Mouse (Mus musculus) right cerebral cortex, postnatal 25 days (tissue): ENCODE data around the gene March1.
"Not testable (repeated sequence)": the region's sequence is repeated elsewhere in the genome, so short reads cannot be mapped to it uniquely, and the experiment has no call there.

Source experiments
- DNase-seq: peaks from one replicate; pipeline ENCODE4 v3.0.0; 2022

The March1 gene

DNA sequence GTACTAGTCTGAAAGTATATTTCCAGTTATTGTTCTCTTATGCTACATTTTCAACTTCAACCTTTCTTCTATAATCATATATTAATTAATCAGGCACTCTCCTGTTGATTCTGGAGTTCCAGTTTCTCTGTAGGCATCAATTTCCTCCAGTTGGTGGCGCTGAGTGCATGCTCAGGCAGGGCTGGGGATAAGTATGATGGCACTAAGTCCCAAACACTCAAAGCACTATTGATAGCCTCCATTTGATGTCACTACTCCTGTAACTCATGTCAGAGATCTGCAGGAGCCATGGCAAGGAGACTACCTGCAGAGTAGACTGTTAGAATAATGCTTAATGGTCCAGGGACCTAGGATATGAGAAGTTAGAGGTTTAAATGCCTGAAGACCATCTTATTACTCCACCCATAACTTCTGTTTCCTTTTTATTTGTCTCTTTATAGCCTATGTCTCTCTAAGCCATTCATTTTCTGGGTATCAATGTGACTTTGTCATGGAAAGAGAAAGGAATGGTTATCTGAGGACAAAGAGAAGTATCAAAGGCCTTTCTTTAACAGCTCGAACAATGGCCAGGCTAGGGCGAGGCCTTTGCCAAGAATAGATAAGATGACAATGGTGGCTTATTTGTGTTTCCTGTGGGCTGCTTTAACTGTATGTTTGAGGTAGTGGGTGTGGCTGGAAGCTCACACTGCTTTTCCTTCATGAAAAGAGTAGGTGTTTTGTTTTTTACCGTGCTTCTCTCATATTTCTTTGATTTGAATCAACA, 705.5 kb downstream of the March1 start:
- no peak for DNase-seq

DNA sequence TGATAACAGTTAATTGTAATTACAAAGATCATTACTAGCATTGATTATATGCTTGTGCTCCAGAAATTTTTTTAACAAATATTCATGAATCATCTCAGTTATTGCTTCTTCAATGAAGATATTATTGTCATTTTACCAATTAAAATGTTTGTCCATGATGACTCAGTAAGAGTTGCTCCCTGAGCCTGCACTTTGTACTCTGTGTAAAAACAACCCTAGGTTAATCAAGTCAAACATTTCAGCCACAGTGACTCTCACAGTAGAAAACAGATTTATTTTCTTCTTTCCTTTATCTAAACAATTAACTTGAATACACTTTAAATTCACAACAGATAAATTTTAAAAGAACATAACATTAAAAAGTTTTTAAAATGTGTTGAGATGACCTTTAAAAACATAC, 708.7 kb downstream of the March1 start:
- no peak for DNase-seq

DNA sequence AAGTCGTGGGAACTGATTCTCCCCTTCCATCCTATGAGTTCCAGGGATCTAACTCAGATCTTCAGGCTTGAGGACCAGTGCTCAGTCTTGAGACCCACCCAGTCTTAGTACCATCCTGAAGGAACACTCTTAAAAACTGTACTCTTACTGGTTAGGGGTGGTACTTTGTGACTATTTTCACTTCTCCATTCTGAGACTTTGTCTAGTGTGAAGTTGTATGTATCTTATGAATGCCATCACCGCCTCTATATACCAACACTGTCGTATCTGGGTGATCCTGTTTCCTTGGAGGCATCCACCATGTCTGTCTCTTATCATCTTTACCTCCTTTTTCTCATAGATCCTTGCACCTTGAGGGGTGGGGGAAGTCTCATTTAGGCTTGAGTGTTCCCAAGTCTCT, 714.5 kb downstream of the March1 start:
- no peak for DNase-seq

DNA sequence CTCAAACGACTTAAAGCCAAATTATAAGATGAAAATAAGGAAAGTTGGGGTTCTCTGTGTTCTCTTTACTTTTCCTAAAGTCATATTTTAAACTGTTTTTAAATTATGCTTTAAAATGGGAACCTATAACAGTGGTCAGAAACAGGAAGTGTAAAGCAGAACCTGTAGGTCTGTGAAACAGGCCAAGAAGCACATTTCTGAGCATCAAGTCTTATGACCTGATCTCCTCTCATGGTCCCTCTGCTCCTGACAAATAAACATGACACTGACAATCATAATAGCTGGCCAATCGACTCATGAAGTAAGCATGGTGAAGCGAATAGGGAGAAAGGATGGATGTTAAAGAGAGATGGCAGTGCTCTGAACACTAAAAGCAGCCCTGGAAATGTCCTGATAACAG, 716.6 kb downstream of the March1 start:
- DNase-seq = no peak

DNA sequence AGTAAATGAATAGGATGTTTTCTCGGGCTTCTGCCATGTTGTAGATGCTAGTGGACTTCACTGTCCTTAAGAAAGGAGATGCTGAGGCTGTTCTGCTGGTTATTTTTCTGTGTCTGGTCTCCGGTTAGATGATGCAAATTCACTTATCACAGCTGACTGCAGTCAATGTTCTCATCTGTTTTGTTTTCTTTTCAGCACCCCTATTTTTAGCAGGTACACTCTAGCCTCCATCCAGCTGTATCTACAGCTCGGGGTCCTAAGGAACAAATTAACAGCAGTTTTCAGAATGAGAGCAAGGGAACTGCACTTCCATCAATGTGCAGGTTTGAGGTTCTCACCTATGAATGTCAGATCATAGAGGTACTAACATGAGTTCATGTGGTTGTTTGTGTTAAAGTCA, 721.9 kb downstream of the March1 start:
- DNase-seq = no peak

DNA sequence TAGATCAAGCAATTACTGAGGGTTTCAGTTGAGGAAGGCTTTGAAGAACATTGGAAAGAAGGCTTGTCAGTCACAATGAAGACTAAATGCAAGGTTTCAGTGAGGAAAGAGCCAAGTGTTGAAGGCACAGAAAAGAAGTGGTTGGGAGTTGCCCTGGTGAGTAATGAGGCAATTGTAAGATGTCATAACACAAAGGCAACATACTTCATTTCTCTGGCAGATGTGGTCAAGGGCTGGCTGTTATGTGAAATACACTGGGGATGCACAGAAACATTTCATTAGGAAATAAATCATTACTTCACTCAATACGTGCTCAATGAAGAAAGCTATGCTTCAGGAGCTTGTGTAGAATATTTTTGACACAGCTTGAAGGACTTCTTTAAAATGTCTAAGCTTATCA, 725.2 kb downstream of the March1 start:
- DNase-seq = no peak

DNA sequence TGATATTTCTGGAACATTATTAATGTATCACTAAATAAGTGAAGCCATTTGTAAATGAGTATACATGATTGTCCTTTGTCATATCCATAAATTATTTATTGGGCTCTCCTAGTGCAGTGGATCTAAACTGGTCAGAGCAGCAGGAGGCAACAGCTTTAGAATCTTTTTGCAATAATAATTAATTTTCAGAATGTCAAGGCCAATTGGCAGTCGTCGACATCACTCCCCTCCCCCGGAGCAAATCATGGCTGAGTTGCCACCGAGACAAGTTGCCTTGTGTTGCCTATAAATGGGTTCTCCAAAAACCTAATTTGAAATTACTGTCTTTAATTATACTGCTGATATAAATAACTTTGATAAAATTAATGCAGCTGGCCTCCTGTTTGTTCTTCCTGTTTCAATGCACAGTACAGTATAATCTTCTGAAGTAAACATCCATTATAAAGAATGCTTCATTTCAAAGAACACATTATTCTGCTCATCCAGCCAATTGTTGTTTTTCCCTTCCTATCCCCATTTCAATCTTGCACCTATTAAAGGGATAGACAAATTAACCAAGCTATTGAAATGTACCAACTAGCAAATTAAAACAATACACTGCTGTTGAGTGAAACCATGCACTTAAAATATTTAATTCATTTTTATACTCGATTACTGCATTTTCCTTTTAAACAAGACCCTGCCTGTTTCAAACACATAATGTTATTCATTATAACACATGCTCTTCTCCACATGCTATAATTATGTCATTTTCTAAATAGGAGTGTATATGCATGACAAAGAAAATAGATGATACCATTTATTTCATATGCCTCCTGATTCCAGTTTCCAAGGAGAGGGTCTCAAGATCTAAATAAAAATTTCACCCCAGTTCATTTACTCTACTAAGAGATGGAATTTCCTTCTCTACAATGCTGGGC, 745.4 kb downstream of the March1 start:
- DNase-seq = no peak

DNA sequence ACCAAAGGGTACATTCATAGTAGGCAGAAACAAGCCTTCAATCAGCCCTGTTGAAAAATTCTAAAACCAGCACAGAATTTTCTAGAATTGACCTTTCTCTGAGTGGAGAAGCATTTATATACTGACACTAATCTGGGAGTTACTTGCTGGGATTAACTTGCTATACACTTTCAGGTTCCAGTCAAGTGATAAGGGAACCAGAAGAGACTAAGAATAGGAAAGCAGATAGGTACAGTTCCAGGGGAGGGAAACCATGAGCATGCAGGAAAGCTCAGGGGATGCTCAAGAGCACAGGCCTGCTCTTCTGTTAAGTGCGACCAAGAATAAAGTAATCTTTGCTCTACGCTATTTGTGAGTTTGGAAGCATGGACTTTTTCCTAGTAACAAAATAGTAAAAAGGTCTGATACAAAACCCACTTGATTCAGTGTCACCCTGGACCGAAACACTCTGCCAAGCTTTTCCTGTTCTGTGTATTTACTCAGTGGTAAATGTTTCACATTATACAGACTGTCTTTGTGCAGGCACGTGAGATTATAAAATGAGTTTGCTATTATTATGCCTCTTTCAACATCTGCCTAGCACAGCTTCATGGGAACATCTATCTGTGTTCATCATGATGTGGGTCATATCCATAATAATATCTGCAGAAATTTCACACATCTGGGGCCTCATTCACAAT, 766.1 kb downstream of the March1 start:
- no peak for DNase-seq

DNA sequence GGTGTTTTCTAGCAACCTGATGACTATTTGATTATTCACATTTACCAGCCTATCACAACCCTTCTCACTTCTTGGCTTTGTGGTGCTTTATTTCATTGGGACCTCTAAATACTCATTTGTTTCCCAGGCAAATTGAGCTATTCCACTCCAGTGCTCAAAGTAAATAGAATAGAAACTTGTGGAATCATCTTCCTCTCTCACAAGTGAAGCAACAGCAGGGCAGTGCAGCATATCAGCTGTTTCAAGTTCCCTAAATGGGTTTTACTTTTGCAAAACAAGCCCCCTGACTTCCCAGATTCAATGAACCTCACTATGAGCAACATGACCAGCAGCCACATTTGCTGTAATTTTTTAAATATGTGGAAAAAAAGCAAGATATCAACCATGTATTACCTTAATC, 768.3 kb downstream of the March1 start:
- DNase-seq = no peak

DNA sequence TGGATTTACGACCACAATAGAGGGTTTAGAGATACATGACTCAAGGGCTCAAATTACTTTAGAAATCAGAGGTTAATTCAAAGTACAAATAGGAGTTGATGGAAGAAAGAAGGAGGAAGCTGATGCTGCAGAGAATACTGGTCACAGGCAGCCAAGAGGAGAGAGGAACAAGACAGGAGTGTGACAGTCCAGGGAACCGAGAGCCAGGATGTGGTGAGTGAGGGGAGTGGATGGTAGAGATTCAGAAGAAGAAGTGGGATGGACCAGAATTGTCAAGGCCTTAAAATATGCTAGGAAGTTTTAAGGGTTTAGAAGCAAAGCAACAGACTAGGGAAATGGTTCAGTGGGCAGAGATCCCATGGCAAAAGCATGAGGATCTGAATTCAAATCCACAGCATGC, 771.0 kb downstream of the March1 start:
- no peak for DNase-seq

DNA sequence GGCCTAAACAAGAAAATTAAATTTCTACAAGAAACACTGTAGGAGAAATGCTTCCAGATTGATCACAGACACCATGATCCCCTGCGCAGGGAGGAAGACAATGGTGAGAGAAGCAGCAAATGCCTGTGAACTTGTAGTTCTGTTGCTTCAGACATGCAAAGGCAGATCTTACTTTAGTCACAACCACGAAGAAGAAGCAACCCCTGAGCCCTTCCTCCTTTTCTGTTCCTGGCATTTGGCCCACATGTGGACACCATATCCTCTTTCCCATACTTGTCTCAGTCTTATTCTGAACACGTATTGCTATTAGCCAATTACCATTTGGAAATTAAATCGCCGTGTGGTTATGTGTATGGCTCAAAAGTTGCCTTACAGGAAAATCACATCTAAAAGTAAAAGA, 773.9 kb downstream of the March1 start:
- no peak for DNase-seq

DNA sequence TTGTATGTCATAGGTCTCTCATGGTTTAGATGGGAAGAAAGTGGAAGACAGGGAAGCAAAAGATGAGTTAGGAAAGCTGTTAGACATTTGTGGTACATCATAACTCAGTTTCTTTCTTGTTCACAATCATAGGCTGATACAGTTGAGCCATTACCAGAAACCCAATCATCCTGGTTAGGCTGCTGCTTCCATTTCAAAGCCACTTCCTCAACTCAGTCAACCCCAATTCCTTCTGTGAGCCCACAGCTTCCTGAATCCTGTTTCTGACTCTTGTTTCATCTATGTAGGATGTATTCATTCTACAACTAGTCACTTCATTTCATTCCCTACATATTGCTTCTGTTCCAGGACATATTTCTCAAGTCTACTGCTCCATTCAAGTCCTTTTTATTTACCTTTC, 775.2 kb downstream of the March1 start:
- DNase-seq = no peak

DNA sequence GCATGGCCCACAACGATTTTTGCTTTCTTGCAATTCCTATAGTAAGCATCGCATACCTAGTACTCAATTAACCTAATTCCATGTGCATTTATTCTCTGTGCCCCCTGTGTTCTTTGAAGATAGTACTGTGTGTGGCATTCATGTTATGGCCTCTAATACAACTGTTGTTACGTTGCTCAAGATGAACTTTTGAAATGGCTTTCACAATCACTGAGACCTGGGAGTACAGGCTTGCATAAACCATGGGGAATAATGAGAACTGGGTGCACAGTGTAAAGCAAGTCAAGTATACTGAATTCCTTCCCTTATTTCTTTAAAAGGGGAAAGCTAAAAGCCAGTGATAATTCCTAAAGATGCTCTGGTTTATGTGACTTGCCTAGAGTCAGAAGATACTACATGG, 776.4 kb downstream of the March1 start:
- no peak for DNase-seq

DNA sequence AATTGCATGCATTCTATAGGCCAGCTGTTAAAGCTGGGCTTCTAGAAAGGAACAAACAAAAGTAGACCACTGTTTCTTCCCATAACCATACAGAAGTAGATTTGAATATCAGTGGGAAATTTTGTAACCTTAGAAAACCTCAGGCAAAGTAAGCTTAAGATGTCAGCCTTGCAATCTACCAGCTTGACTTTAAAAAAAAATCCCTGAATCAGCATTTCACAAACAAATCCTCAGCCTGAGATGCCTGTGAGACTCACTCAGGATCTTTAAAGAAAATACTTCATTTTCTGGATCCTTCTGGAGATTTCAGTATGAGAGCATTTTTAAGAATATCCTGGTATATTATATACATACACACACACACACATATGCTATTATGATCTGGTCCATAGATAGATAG, 780.1 kb downstream of the March1 start:
- no peak for DNase-seq

DNA sequence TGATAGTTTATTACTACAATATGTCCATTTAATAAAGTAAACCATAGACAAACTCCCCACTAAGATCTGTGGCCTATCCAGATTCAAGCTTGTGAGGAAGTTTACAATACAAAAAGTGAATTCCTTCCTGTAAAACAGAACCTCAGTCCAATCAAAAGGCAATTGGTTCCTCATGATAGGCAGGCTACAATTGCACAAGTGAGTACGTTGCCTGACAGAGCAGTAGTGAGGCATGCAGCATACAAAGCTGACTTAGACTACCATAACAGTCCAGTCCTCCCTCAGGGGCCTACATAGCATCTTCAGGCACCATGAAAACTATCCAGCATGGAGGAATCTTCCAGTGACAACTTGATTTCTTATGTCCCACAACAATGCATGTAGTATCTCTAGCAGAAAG, 782.4 kb downstream of the March1 start:
- no peak for DNase-seq

DNA sequence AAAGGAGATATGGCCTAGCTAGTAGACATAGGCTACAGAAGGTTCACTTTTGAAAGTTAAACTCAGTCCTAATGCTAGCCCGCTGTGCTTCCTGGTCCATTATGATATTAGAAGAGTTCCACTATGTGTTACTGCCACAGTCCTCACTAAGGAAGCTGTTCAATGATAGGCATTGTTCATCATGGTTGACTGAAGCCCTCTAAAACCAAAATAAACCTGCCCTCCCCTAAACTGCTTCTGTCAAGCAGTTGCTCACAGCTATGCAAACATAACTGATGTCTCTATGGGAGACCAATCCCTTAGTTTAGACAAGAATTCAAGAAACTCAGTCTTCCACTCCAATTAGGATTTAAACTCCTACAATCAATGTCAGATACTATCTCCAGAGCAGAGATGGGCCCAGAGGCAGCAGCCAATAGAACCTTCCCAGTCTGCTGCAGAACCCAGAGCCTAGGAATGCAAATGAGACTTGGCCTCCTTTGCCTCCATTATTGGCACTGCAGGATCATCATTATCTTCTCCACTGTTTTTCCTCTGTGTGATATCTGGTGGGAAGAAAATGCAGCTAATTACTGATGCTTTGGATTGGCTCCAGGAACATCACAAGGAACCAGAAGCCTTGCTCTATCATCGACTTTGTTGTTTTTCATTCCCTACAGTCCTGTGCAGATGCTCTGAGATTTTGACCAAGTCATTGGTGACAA, 787.2 kb downstream of the March1 start:
- no peak for DNase-seq

DNA sequence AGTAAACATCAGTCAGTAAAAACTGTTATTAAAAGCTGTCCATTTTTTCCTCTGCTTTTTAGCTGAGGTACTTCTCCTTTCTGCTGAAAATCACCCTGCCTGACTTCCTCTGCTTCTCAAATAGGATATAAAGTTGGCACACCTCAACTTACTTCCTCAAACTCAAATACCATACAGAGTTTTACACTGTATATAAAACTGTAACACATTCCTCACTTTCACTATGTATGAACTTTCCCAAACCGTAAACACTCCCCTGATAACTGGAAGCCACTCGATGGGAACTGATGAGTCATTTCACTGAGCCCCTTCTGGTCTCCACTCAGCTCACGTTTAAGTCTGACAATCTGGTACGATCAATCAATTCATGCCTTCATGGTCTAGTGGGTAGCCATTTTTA, 788.1 kb downstream of the March1 start:
- not testable (repeated sequence) for DNase-seq

DNA sequence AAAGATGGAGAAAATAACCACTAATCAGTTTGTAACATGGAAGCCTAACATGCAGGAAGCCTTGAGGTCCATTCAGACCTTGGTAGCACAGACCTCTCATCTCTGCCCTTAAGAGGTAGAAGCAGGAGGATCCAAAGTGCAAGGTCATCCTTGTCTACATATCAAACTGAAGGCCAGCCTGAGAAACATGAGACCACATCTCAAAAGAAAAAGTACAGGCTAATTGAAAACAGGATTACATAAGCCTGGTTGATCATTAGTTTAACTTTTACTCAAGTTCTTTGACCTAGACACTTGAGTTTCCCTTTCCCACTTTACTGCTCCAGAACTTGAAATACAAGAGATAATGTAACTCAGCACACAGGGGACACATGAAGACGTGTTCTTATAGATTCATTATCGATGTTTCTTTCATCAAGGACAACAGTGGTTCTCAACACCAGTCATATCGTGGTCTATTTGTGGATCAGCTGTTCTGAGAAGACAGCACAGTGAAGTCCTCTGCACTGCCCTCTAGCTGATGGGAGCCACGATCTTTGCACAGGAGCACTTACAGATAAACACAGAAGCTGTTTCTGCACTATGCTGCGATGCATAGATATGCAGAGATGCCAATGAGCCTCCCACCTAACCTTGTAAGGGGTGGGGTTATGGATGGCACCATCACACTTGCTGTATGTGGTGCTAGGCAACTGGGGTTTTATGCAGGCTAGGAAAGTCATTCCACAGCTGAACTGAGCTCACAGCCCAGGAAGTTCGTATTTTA, 789.1 kb downstream of the March1 start:
- no peak for DNase-seq

DNA sequence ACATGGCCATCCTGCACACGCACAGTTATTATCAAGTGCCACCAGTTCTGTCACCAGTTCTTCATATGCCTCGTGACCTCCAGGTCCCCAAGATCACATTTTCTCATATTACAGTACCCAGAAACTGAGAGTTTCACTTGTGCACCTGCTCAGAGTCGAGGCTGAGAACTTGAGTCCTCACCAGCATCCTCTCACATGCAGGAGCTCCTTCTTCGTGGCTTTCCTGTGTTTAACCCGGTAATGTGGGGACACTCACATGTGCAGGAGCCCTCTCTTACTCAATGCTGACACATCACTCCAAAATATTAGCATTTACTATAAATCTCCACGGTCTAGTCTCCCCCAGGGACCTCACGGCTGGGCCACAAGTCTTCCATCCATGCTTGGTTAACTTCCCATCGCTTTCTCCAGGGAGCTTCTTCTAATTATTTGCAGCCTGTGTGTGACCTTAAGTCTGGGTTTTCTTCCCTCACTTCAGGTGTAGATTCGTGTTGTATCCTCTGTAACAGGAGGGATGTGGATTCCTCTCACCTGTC, 792.4 kb downstream of the March1 start:
- DNase-seq = no peak

DNA sequence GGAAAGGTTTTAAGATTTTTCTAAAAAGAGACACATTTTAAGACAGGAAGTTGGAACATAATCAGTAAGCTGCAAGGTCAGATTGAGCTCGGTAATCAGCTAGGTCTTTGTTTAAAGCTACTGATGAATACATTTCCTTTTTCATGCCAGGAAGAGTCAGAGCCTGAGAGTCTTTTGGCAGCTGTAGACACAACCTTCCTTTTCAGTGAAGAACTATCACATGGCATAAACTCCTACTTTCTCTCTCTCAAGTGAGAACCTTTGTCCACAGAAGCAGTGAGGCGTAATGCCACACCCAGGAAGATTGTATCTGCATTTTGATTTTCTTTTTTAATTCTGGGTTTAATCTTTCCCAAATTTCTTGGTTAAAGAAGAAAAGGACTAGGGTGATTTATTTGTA, 795.4 kb downstream of the March1 start:
- no peak for DNase-seq

DNA sequence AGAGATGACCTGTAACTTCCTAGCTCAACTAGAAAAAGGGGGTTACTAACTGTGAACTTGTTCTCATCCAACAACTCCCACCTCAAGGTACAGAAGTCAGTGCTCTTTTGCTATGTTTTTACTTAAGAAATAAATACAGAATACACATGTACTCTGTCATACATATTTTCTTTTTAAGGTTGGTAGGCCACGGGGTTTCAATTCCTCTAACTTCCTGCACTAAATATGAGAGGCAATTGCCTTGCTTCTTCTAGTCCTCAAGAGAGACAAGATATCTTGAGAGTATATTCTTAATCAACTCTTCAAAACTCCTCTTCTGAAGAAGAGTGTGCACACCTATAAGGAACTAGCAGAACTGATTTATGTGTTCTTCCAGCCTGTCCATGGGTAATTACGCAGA, 797.5 kb downstream of the March1 start:
- DNase-seq = no peak

DNA sequence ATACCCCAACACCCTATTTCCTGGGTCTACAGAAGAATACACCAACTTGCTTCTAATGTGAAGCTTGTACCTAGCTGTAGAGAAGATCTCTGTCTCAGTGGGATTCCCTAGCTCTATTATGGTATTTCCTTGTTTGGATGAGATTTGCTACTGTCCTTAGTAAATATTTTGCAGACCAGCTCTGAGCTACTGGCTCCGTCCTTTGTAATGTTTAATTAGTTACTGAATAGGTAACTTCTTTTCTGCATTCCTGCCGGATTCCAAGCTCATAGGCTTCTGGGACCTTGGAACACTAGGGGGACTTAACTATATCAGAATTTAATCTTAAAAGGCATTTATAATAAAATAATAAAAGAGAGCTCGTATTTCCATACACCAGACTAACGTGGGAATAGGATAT, 799.9 kb downstream of the March1 start:
- DNase-seq = not testable (repeated sequence)
